Mouse (Mus musculus): ENCODE results near the gene Btaf1.
A peak's percentile ranks its signal among the peaks of the same experiment; 100 is the strongest.
"Not testable (repeated sequence)": the region's sequence is repeated elsewhere in the genome, so short reads cannot be mapped to it uniquely, and the experiment has no call there.

The Btaf1 gene

DNA sequence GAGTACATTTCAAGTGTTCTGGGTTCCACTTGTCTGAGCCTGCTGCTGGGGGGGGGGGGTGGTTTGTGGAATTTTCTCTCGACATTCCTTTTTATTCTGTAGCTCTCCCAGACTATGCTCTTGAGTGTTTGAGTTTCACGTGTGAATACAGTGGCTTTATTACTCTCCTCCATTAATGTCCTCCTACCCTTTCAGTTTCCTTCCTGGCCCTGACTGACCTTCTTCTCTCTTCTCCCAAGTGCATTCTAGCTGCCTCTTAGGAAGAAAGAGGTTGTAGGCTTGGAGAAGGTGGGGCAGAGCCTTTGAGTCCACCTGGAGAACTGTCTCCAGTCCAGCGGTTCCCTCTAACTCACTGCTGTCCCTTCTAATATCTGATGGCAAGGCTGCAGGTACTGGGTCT is 2.9 kb upstream of the Btaf1 start:
- no peak for DNase-seq

DNA sequence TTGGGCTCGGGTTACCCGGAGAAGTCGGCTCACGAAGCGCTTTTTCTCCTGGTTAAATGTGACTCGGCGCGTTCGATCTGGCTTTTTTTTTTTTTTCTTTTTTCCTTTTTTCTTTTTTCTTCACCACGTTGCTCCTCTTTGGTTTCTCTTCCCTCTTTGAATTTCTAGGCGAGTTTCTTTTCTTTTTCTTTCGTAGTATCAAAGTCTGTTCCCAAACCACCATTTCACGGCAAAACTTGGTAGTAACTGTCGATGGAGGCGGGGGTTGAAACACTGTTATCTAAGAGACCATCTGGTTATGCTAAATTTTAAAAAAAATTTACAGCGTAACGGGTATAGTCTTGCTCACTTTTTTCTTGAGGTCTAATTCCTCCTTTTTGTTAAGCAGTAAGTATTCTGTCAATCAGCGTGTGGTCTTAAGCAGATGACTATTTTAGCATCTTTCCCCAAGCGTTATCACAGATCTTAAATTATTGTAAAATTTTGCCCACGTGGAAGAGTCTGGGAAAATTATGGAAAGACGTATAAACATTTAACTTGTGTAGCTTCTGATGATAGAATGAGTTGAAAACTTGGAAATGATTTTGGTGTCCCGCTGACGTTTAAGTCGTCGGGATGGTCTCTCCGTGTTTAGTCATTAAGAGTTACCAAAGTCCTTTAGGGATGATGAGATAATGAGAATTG is 816 bp downstream of the Btaf1 start:
- DNase-seq = no peak

DNA sequence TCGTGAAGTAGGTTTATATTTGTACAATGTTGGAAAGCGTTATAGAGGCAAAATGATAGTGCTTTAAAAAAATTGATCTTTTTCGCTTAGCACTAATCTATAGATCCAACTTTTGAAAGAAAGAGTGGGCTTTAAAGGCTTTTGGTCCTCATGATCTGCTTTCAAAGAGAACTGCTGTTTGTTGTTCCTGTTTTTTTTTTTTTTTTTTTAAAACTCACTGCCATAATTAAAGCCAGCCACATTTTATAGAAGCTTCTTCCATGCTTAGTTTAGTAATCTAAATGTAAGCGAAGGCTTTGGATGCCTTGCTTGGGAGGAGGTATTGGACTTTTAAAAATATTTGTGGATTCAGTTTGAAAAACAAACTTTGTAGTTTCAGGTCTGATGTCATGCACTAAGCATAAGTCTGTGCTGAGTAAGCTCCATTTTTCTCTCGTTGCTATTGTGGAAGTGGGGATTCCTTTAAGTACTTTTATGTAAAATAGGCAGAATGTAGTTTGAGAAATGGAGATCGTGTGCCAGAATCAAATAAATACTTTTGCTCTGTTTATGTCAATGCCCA is 2.0 kb downstream of the Btaf1 start:
- DNase-seq = no peak

DNA sequence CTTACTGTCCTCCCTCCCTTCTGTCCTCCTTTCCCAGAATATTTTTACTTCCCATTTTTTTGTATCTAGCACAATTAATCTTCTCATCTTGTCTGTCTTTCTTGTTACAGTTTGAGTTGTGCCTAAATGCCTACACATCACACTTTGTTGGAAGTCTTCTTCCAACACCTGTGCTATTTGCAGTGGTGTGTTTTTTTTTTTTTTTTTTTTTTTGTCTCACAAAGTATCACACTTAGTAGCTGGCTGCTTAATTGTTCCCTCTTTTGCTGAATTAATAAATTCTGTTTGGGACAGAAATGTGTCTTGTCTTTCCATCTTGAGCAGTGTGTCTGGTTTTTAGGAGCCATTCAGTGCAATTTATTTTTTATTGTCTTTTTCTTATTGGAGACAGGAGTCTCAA is 3.9 kb downstream of the Btaf1 start:
- no peak for DNase-seq

DNA sequence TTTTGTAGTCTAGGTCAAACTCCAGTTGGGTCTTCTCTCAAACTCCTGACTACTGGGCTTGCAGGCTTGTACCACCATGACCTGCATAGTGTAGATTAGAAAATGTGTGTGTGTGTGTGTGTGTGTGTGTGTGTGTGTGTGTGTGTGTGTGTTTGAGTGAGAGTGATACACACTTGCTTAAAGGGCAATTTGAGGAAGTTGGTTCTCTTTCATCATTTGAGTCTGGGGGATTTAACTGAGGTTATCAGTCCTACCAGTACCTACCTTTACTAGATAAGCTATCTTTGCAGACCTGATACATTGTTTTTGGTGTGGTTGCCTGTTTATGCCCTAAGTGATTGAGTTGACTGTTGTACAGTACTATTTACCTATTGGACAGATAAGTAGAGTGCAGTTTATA is 6.2 kb downstream of the Btaf1 start:
- no peak for DNase-seq

DNA sequence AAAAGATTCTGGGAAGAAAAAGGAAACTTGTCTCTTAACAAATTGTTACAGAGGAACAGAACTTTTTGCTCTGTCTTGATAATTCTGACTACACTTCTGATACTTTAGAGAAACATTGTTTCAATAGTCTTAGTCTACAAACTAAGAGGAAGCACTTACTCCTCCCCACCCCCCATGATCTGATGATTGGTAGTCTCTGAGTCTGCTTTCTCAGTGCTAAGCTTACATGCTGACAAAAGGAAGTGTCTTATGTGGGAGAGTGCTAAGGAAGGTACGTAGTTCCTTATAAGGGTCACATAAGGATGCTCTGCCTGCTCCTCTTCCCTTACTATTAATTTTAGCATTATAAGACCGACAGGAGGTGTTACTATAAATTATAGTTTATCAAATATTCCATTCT is 6.7 kb downstream of the Btaf1 start:
- DNase-seq = no peak

DNA sequence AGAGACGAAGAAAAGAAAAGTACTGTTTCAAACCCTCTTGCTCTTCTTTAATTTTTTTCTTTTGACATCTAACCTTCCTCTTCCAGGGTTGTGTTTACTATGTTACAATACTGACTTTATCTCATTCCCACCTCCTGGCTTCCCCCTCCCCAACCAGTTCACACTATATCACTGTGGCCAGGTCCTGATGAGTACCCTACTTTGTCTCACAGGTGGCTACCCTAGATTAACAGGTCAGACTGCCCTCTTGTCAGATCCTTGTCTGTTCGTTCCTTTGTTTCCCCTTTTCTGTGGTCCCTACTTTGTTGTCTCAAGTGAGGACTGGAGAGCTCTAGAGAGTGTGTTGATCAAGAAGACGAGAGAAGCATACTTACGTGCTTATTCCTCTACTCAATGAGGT is 10.4 kb downstream of the Btaf1 start:
- DNase-seq = no peak

DNA sequence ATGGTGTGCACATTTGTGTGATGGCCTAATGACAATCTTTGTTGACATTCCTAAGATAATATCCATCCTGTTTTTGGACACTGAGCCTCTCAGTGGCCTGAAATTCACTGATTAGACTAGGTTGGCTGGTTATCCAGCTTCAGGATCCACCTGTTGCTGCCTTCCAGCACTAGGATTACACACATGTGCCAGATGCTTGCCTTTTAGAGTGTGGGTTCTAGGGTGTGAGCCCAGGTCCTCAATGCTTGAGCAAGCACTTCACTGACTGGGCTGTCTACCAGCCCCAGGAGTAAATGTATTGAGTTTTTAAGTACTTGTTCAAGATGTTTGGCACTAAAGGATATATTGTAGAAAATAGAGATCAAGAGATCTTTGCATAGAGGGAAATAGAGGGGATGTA is 12.1 kb downstream of the Btaf1 start:
- no peak for DNase-seq

DNA sequence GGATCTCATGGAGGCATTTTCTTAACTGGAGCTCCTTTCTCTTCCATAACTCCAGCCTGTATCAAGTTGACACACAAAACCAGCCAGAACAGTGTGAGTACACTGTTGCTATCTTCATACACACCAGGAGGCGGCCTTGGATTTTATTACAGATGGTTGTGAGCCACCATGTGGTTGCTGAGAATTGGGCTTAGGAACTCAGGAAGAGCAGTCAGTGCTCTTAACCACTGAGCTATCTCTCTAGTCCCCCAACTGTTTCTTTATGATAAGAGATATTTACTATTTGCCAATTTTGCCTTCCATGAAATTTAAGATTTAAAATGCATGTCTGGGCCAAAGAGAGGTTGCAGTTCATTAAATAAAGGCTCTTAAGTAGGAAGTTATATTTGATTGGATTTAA is 14.2 kb downstream of the Btaf1 start:
- DNase-seq = no peak

DNA sequence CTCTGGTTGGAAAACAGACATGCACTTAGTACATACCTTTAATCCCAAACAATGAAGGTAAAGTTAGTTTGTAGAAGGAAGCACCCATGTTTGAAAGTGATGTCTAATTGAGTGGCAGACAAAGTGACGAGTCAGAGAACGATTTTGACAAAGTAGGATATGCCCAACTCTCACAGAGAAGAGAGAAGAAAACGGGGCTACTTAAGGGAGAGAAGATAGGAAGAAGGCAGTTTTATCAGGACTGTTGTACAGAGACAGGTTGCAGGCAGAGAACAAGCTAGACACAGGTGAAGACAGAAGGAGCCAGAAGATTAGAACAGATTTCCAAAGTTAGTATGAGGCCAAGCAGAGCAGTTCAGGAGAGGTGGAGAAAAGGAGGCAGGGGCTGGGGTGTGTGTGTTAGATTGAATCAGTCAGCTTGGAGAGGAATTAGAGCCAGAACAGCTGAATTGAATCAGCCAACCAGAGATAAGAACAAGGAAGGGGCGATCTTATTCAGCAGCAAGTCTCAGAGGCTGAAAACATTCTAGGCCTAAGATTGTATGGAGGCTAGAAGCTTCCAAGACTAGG is 27.8 kb downstream of the Btaf1 start:
- no peak for DNase-seq

DNA sequence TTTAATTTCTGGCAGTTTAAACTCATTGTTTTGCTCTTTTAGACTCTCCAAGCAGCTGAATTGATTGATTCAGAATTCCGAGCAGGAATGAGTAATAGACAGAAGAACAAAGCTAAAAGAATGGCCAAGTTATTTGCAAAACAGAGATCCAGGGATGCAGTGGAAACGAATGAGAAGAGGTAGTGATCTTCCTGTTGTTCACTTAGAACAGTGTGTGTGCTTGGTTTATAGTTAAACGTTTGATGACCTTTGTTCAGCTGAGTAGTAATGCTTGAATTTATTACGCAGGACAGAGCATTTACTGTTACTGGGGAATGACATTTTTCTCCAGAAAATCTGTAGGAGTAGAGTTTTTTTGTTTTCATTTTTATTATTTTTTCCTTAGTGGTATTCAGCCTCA is 32.5 kb downstream of the Btaf1 start:
- no peak for DNase-seq

DNA sequence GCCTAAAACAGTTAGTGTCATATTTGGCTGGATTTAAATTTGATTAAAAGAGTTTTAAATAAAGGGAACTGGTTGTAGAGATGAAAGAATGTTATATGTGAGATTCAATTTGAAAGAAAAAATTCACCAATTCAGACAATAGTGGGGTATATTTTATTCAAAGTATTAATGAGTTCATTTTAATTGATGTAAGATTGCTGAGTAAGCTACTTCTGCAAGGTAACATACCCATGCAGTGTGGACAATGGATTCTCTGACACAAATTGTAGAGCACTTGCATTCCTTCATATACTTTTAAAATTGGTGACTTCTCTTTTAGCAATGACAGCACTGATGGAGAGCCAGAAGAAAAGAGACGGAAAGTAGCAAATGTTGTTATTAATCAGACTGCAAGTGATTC is 35.4 kb downstream of the Btaf1 start:
- DNase-seq = no peak

DNA sequence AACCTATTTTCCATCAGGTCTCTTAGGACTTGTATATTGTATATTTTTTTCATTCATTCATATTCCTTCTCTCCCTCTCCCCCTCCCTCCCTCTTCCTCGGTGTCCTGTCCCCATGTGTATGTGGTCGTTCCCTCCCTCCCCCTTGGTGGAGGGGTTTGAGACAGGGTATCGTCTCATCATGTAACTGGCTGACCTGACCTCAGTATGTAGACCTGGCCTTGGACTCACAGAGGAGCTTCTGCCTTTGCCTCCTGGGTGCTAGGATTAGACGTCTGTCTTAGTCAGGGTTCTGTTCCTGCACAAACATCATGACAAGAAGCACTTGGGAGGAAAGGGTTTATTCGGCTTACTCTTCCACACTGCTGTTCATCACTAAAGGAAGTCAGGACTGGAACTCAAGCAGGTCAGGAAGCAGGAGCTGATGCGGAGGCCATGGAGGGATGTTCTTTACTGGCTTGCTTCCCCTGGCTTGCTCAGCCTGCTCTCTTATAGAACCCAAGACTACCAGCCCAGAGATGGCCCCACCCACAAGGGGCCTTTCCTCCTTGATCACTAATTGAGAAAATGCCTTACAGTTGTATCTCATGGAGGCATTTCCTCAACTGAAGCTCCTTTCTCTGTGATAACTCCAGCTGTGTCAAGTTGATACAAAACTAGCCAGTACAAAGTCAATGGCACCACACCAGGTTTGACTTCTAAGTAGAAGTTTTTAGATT is 36.8 kb downstream of the Btaf1 start:
- DNase-seq = not testable (repeated sequence)

DNA sequence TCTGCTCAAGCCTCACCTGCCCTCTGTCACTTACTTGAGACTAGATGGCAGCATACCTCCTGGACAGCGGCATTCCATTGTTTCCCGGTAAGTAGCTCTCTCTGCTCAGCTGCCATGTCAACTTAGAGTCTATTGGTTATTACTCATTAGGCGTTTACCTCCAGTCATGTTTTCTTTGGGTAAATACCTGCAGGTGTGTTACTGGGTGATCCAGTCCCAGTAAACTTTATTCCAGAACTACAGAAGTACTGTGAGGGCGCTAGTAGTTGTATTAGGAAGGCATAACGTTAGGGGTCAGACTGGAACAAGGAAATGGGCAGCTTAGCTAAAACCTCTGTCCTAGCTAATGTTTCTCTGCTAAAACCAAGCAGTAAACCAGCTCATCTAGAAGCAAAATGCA is 78.7 kb downstream of the Btaf1 start:
- no peak for DNase-seq

DNA sequence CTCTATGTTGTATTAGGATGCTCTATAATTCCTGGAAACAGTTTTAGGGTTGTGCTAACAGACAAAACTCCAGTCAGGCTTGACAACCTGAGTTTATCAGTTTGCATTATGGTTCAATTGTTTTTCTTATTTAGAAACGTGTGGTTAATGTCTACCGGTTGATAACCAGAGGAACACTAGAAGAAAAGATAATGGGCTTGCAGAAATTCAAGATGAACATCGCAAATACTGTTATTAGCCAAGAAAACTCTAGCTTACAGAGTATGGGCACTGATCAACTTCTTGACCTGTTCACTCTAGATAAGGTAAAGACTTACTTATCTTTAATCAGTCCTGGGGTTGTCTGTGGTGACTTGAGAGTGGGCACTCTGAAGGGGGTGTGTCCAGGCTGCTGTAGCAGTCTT is 84.0 kb downstream of the Btaf1 start:
- DNase-seq = no peak

DNA sequence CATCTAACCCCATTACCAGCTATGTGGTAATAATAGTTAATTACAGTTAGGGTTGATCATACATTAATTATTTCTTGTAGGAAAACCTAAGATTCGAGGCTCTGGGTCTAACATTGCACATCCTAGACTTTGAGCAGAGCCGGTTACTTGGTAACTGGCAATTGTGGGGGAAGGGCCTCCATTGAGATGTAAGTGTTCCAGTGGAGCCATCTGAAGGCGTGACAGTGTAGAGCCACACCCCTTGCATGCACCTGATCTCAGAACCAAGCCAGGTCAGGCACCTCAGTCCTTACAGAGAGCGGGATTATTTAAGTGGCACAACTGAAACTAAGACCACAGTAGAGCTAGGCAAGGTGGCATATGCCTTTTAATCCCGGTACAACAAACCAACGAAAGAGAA is 87.6 kb downstream of the Btaf1 start:
- DNase-seq = no peak

DNA sequence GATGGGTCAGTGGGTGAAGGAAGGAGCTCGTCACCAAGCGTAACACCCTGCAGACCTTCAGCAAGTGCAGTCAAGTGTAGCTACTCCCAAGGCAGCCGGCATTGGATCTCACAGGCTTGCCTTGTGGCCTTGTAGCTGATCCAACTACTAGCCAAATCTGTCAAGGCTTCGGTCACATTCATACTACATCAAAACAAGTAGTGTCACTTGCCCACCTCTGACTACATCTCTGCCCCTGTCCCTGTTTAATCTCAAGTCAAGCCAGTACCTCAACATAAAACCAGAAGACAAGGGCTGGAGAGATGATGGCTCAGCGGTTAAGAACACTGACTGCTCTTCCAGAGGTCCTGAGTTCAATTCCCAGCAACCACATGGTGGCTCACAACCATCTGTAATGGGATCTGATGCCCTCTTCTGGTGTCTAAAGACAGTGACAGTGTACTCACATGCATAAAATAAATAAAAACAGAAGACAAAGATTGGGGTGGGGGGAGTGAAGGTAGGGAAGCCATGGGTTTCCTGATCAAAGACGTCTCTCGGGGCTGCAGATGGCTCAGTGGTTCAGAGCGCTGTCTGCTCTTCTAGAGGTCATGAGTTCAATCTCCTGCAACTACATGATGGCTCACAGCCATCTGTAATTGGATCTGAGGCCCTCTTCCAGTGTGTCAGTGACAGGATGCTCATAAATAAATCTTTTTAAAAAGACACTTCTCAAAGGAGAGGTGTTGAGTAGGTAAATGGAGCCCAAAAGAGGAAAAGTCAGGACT is 88.5 kb downstream of the Btaf1 start:
- no peak for DNase-seq

DNA sequence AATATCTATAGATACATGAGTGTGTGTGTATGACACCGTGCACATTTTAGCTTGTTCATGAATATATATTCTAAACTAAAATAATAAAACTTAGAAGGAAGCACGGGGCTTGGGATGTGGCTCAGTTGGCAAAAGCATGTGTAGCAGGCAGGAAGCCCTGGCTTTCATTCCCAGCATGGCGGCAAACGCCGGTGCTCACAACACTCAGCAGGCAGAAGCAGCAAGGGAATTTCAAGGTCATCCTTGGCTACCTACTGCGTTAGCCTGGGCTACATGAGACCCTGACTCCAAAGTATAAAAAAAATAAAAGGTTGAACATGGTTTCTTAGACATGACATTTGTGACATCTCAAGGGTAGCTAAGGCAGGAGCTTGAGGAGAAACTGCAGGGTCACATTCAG is 91.0 kb downstream of the Btaf1 start:
- no peak for DNase-seq

DNA sequence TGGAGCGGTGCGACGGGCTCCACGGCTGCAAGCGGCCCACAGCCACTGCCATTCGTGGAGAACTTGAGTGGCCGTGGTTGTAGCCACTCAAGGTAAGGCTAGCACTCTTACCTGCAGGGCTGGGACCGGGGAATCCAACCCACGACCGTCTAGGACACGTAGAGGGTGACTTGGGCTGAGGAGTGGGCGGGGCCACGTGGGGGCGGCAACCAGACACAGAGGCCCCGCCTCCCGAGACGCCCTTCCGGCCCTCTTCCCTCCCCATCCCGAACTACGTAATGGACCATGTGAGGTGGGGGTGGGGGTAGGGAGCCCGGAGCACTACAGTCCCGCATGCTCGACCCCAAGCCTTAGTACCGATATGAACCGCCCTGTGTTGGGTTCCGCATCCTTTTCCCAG is 92.5 kb downstream of the Btaf1 start:
- peak; percentile 84 for DNase-seq

DNA sequence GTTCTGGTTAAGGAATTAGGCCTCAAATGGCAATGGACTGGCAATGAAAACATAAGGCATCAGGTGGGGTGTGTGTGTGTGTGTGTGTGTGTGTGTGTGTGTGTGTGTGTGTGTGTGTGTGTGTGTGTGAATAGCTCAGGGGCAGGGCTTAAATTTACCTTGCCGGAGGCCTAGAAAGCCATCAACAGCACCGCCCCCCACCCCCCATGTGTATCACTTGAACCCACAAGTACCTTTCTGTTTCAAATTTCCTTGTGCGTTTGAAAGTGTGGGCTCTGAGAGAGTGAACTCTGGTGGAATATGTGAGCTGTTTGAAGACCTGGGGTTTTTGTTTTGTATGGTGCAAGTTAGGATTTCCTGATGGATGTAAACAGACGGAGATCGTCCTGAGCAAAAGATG is 93.1 kb downstream of the Btaf1 start:
- DNase-seq = no peak

DNA sequence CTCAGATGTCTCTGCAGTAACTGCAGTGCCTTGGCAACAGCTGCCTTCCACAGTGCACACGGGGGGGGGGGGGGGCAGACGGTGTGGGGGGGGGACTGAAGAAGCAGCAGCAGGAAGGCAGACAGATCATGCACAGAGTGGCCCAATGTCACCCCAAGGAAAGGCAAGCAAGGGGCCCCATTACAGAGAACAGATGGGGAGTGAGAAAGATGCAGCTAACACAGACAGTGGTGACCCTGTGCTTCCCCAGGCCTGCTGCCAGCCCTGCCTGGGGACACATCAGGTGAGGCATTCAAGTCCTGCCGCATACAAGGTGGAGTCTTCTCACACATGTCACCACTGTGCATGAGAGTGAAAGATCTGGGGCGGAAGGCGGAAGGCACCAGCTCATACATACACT is 94.7 kb downstream of the Btaf1 start:
- no peak for DNase-seq

DNA sequence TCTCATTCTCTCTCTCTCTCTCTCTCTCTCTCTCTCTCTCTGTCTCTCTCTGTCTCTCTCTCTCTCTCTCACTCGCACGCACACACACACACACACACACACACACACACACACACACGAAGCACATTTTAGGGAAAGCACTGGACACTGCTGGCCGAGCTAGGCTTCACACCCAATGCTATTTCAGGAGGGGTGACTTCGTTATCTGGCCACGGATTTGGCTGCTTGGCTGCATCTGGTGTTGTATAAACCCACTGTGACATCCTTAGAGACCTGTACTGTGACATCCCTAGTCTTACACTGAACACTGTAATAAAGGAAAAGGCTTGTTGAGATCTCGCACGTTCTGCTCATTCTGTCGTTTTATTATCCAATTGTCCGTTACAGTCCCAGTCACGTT is 95.1 kb downstream of the Btaf1 start:
- no peak for DNase-seq

DNA sequence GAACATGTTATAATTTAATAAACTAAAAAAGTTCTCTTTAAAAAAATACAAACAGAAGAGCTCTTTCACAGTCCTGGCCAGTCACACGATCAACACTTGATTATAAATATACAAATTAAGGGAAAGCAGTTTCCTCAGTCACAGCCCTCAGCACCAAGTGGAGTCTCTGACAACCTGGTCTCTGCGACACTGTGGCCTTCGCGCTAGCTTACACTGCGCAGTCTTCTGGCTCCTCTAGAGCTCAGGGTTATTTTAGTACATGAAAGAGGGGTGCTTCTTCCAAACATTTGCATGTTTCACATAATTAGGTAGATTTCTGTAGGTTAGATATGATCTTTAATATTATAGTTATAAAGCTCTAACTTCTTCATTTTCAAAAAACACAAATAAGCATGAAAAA is 96.3 kb downstream of the Btaf1 start:
- no peak for DNase-seq

Data from thymus, postnatal 4 days (tissue).